Mouse (Mus musculus) retina, embryonic 14.5 days (tissue): ENCODE measurements at regions not wholly inside any gene's neighbourhood (a gene's known extent, or its start where the extent isn't known, plus 50 kb on each side); places are given as distances from the start of the nearest gene placed in this dataset.
"Not testable (repeated sequence)": the region's sequence is repeated elsewhere in the genome, so short reads cannot be mapped to it uniquely, and the experiment has no call there.

ENCODE experiments used
- DNase-seq: peaks from one replicate; pipeline ENCODE4 v3.0.0-alpha.2; 2015; ENCODE audit warnings: low spot score

DNA sequence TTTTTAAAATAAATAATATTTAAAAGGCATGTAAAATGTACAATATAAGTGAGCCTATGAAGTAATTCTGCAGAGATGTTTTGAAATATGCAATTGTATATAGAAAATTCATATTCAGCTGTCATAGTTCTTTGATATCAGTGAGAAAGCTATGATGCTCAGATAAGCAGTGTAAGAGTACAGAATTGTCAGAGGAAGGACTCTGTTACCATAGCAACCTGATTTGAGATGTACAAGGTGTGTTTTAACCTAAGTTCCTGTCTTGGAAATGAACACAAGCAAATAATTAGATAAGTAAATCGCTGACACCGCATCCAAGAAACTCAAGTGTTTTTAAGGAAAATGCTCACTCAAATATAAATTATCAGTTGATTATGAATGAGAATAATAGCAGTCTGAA, 271.8 kb downstream of the Gabrg2 start:
- DNase-seq = no peak

DNA sequence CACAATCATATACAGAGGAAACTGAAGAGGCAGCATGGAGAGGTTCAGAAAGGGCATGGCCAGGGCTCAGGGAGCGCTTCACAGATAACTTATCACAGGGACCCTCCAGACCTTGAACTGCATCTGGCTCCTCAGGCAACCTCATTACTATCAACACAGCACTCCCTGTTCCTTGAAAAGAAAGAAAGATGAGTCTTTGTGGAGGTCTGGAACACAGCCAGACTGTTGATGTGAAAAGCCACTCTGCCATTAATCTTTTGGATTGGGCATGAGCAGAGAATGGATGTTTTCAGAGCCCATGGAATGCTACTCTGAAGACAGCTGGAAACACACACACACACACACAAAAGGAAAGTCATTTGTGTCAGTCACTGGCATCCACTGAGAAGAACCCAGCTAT, 284.0 kb downstream of the Gabrg2 start:
- DNase-seq = no peak

DNA sequence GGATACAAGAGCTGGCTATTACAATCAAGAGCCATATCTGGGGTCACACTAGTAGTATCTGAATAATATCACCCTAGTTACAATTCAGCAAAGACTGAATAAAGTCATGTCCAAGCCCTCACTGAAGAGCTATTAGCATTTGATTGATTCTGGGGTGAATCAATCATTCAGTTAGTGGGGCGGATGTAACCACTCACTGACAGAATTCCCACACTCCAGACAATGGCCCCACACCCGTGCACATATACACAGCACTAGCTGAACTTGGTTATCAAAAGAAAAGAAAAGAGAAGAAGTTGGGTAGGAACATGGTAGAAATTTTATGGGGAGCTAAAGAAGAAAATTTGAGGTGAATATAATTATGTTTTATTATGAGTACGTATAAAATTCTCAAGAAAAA, 310.0 kb downstream of the Gabrg2 start:
- DNase-seq = no peak

DNA sequence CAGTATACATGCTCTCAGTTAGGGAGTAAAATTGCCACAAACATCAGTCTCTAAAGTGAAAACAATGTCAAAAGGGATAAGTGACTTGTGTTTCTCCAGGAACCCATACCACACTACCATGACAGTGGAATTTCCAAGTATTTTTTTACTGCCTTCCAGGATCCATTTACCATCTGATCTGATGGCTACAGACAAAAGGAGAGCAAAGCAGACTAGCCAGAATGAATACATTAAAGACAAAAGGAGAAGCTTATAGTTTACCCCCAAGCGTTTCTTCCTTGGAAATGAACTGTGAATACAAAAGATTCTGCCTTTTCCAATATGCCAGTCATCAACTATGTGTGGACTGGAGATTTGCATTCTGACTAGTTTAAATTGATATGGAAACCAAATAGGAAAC, 317.7 kb downstream of the Gabrg2 start:
- peak; percentile 17 for DNase-seq

DNA sequence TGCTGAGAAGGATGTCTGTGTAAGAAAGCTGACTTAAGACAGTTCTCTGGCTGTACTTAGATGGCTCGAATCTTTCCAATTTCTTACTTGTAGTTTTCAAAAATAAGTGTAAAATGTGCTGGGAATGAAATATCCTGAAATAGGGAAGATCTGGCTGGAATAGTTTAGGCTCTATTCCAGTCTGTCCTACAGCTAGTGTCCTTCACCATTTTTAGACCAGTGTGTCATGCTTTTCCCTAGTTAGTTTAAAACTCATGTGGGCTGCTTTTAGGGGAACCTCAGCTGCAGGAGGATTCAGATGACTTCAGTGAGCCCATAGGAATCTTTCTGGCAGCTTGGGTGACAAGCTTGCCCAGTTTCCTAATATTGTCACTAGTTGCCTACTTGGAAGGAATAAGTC, 348.1 kb downstream of the Gabrg2 start:
- no peak for DNase-seq

DNA sequence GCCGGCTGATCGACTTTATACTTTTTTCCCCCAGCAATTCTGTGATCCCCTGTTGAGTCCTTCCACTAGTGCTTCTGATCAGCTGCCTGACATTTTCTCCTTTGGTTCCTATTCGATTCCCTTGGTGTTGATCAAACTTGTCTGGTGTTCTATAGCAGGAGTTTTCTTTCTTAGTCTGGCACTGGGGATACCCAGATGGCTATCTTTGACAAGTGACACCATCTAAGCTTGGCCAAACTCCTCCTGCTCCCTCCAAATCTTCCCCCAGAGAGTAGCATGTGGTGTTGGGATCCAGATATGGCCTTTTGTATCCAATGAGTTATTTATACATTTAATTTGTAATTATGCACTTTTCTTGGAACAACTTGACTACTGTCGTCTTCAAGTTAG, 355.2 kb downstream of the Gabrg2 start:
- DNase-seq = no peak

DNA sequence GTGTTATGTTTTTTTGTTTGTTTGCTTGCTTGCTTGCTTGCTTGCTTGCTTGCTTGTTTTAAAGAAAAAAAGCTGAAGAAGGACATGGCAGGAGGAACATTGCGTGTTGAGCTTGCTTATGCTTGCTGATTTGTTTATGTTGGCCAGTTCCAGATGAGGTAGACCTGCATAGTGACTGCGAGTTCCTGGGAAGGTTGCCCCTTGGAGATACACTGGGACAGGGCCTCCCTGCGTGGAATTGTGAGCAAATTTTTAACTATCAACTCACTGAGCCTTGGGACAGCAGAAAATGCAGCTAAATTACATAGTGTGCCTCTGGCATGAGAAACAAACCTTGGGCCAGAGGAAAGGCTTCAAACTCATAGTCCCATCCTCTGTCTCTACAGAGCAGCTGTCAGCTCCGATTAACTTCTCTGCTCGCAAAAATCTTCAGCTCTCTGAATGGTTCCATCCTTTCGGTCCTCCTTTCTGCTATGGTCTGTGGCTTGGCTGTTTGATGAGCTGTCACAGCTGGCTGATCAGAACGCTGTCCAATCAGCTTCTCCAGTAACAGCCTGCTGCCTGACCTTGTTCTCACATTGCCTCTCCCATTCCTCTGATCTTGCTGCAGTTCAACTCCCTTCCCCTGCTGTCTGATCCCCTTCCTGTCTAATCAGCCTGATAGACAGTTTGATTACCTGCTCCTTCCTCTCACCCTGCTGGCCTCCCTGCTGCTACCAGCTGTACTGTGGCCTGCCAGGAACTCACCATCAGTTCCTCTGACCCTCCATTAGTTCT, 355.7 kb downstream of the Gabrg2 start:
- DNase-seq = peak; percentile 74

DNA sequence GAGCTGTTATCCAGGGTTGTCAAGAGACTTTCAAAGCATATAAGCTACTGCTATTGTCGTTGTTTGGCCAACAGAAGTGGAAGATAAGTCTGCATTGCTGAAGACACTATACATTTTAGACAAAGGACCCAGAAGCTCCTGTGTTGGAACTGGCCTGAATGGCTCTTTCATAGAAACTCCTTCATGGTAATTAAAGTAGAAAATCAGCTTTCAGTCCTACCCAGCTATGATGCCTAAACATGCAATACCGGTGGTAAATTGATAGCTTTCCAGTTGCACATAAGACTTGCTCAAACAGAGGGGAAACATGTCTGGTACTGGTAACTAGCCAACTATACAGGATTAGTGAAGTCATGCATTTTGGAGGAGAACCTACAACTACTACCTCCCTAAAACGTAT, 356.6 kb downstream of the Gabrg2 start:
- no peak for DNase-seq

DNA sequence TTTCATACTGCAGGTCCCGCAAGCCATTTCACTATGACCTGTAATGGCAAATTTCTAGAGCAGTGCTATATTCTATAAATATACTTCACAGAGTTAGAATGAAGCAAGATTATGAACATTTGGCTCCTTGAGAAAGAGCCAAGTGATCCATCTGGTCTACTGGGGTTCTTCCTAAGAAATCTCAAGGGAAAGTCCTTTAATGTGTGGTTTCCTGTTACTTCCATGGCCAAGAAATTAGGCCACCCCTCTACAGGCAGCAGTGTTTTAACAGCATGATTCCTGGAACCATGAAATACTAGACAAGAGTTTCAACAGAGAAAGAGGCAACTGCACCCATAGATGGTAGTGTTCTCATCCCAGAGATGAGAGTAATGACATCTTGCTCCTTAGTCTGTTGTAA, 401.7 kb downstream of the Gabrg2 start:
- DNase-seq = no peak

DNA sequence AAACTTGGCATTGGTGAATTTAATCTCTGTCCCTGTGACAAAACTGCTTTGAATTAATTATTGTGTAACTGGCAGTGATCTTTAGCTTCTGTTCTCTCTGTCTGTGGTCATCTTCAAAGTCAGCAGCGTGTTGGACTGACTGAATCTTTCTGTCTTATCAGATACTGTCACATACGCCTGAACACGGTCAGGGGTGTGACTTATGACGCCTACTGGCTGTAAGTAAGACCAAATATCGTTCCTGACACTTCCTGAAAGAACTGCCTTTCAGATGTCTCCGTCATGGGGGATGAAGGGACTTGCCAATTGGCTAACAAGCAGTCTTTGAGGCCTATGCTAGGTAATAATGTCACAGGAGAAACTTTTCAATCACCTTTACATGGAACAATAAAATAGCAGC, 402.2 kb downstream of the Gabrg2 start:
- DNase-seq = no peak

DNA sequence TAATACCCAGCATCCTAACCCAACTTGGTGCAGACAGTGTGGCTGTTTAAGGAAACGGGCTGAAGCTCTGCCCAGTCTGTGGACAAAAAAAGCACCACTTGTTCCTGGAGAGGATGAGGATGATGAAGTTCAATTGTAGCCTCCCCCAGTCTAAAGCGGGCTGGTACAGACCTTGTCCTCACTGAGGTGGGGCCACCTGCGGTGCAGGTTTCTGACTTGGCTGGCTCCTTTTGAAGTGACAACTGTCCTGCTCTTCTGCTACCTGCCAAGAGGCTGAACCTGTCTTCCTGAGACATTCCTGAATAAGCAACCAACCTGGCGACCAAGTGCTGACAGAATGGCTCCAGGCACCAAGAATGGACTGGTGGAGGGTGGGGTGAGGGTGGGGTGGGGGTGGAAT, 409.2 kb downstream of the Gabrg2 start:
- not testable (repeated sequence) for DNase-seq
